Mouse (Mus musculus) MEL-GATA-1-ER (cell line): Measurements from ENCODE around the gene Mrpl34.
"Not testable (repeated sequence)": the region's sequence is repeated elsewhere in the genome, so short reads cannot be mapped to it uniquely, and the experiment has no call there.

Source experiments
- DNase-seq: peaks from one replicate; pipeline ENCODE4 v3.0.0-alpha.2; 2012; ENCODE audit warnings: low read depth; ENCODE audit errors: extremely low read depth

Mrpl34 gene

DNA sequence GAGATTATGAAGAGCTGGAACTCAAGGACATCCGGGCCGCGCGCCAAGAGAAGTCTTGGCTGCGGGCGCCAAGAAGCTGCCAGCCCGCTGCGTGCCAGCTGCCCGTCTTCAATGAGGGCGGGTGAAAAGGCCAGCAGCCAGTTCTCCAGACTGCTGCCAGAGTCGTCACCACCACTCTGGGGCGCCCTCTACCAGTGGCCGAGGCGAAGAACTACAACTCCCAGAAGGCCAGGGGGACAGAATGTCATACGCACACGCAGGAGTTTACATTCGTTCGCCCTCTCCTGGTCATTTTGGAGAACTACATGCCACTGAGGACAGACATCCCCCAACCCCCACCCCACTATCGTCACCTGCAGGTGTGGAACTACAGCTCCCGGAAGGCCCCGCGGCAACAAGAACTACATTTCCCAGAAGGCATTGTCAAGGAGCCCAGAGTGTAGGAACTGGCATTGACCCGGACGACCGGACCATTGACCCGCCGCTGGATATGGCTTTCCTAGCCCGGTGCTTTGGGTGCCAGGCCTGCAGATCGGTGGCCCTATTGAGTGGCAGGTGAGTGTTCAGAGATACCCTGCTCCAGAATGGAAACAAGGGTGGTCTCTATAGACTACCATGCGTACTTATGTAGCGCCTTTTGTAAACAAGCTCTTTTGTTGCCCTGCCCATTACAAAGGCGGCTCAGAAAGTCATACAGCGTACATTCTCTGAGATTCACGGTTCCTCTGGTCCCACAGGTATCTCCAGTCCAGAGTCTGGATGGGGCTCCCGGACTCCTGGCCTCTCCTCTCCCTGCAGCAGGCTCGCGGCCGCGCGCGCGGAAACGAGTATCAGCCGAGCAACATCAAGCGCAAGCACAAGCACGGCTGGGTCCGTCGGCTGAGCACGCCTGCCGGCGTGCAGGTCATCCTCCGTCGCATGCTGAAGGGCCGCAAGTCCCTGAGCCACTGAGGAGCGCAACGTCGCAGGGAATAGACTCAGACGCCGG, at the start of gene Mrpl34:
TSS of gene Mrpl34 (plus strand) at position 447 of the 988 bp plus-strand sequence.
- DNase-seq, result peak; percentile 97

DNA sequence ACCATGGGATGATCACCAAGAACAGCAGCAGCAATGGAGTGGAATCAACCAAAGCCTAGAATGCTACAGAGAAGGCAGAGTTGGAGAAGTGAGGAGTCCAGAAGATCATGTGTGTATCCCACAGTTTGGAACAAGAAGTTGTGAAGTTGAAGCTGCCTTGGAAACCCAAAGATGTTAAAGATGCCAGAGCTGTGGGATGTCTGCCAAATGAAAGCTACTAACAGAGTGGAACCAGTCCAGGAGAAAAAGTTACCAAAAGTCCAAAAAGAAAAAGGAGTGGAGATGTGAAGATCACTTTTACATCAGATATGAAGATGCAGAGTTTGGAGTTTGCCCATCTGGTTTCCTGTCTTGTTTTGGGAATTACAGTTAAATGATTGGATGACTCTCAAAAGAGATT, 42.6 kb upstream of the Mrpl34 start:
- no peak for DNase-seq

DNA sequence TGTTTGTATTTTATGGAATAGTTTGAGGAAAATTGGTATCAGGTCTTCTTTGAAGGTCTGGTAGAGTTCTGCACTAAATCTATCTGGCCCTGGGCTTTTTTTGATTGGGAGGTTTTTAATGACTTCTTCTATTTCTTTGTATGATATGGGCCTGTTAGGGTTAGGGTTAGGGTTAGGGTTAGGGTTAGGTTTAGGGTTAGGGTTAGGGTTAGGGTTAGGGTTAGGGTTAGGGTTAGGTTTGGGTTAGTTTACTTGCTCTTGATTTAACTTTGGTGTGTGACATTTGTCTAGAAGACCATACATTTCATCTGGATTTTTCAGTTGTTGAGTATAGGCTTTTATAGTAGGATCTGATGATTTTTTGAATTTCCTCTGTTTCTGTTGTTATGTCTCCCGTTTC, 31.8 kb upstream of the Mrpl34 start:
- not testable (repeated sequence) for DNase-seq

DNA sequence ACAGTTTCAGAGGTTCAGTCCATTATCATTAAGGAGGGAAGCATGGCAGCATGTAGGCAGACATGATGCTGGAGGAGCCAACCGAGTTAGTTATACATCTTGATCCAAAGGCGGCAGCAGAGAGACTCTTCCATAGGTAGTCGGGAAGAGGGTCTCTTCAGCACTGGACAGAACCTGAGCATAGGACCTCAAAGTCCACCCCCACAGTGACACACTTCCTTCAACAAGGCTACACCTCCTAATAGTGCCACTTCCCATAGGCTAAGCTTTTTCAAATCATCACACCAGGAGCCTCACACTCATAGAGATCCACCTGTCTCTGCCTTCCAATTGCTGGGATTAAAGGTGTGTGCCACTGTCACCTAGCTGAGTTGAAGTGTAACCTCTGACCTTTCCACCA, 27.7 kb upstream of the Mrpl34 start:
- DNase-seq, result no peak

DNA sequence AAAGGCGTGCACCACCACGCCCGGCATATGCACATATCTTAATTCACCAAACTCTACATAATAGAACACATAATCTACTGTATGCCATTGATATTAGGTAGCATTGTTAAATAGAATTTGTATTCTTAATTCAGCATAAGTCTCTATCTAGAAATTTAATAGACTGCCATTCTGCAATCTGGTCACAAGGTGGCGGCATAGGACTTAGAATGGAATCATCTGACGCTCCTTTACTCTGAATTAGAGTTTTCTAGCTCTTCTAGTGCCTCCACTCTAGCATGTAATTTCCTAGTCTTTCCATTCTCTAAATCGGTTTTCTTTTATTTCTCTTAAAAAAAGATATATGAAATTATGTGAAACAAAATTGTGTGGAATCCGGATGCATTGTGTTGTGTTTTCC, 23.4 kb upstream of the Mrpl34 start:
- peak; percentile 60 for DNase-seq

DNA sequence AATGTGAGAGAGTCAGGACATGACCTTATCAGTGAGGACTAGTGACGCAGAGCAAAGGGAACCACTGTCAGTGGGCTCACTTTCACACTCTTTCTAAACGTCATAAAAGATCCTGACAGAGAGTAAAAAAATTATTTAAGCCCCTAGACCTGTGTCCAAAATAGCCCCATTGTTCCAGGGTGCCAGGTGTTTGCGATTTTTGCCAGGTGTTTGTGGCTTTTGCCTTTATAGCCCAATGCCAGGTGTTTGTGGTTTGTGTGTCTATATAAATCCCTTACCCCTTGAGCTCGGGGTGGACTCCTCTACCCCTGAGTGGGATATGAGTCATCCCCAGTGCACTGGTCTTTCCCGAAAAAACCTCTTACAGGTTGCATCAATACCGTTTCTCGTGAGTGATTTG, 19.7 kb upstream of the Mrpl34 start:
- DNase-seq, result no peak

DNA sequence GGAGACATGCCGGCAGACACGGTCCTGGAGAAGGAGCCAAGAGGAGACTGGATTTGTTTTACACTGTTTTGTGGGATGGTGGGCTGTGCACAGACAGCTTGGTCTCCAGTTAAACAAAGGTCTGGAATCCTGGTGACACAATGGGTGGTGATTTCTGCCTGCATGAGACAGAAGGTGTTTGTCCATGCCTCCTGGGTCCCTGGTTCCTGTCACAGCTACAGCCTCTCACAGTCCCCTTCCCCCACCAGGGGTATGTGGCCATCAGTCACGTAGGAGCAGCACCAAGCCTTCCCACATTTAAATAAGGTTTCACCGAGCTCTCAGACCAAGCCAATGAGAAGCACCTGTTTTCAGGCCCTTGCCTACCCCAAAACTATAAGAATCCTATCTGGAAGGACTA, 13.4 kb upstream of the Mrpl34 start:
- no peak for DNase-seq

DNA sequence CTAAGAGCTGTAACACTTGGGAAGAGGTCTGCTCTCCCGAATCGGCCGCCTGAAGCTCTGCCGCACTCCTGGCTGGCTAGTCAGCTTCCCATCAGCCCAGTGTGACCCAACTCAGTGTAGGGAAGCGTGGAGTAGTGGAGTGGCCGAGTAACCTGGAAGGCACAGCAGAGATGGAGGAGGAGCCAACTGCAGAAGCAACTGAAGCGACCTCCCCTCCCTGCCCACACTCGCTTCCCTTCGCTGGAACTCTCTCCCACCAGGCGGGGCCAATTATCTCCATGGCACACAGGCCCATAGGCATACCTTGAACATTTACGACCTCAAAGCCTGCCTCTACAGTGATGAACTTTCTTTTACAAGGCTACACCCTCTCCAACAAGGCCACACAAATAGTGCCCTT, 13.0 kb upstream of the Mrpl34 start:
- DNase-seq, result no peak

DNA sequence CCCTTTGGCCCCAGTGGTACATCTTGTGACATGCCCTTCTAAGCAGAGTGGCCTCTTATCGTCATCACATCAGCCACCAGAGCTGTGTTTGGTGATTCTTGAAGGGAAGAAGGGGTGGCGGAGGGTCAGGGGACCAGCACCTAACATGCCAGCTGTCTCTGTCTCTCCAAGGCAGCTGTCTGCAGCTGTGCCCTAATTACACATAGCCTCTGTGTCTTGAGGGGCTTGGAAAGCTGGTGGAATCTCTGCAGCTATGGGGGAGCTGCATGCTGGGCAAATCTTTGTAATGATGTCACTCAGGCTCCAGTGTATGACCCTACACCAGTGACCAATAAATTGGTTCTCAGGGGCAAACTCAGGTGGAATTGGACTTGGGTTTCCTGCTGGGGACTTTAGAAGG, 12.1 kb upstream of the Mrpl34 start:
- DNase-seq, result no peak

DNA sequence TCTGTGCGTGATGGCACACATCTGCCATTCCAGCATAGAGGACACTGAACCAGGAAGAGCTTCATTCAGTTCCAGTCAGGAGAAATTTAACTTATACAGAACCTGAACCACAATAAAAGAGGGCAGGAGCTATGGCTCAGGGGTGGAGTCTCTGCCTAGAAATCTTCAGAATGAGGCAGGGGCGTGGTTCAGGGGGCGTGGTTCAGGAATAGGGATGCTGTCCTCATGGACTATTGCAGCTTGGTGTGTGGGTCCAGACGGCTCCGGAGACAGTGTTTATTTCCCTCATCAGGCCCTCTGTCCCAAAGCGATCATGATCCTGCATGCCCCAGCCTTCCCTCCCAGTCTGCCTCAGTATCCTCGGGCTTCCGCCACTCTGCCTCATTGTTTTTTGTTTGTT, 10.1 kb upstream of the Mrpl34 start:
- no peak for DNase-seq

DNA sequence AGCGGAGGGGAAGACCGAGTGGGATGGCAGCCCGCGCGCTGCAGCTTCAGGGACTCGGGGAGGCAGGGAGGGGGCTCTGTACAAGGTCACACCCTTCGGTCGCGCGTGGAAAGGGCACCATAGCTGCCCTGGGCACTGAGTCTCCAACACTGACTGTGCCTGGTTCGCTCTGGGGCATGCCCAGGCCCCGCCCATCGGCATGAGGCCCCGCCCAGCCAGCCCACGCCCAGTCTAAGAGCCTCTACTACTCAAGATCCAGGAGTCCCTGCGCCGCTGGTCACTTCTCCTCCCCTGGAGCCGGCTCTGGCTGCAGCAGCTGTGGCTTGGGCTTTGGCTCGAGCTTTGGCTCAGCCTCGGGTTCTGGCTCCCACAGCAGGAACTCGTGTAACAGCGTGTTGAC, 7.9 kb upstream of the Mrpl34 start:
- no peak for DNase-seq

DNA sequence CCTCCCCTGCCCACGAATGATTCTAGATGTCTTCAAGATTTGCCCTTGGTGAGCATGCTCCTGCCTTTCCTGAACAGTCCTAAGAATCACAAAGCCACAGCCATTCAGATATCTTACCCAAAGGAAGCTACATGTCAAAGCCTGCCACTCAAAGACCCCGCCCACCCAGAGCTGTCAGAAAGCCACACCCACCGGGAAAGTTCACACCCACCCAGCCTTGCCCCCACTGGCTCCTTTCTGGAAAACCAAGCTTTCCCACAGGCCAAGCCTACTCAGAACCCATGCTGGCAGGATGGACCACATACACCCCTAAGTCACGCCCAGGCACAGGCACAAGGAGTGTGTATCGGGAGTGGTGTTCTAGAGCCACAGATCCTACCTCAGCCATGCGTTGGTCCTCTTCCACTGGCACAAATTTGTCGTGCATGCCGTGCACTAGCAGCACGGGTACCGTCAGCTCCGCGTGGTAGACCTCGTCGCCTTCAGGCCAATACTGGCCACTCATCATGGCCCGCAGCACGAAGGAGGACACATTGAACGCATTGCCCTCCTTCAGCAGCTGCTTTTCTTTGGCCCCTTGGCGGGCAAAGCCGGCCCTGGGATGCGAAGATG, 7.0 kb upstream of the Mrpl34 start:
- no peak for DNase-seq

DNA sequence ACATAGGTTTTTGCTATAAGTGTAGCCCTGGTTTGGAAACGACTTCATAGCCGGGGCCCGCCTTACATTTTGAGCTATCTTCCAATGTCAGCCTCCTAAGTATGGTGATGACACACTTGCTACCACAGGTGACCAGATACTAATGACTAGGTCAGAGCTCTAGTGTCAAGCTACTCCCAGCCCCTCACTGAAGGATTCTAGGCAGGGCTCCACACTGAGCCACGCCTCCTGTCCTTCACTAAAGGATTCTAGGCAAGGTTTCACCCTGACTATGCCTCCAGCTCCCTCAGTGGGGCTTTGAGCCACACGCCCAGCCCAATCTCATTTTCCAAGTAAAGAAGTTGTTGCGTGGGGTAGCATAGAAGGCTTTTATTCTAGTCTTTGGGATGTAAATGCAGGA, 4.0 kb upstream of the Mrpl34 start:
- DNase-seq, result no peak

DNA sequence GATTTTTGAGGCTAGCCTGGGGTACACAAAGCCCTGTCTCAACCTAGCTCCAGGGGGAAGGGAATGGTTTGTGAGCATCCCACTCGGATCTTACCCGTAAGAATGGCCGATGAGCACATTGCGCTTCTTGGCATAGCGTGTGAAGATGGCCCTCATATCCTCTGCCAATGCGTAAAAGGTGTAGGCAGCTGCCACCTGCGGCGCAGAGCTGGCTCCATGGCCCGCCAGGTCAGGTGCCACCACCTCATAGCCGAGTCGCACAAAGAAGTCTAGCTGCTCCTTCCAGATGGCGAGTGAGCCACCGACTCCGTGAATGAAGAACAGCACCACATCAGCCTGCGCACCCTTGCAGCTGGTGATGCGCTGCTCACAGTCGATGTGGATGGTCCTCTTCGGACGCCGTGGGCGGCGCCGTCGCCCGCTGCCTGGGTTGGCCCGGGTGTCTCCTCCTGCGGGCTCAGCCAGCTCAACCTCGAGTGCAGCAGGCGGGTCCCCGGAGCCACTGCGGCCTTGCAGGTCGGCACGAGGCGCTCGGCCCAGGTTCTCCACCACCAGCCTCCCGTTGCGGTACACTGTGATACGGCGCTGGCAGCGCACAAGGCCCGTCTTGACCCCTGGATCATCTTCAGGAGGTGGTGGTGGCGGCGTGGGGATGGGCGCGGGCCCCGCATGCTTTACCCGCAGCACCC, 3.5 kb upstream of the Mrpl34 start:
- no peak for DNase-seq

DNA sequence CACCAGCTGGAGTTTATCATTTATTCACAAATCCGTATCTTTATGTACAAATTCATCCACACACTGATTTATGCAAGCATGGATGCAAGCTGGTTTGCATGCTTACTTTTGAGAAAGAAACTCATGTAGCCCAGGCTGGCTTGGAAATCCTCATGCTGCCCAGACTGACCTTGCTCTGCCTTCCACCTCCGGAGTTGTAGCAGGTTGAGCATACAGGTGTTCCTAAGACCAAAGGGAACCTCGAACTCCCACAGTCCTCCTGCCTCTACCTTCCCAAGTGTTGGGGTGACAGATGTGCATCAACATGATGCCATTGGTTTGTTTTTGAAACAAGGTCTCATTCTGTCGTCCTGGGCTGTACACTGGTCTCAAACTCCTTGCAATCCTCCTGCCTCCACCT, 2.6 kb upstream of the Mrpl34 start:
- no peak for DNase-seq

DNA sequence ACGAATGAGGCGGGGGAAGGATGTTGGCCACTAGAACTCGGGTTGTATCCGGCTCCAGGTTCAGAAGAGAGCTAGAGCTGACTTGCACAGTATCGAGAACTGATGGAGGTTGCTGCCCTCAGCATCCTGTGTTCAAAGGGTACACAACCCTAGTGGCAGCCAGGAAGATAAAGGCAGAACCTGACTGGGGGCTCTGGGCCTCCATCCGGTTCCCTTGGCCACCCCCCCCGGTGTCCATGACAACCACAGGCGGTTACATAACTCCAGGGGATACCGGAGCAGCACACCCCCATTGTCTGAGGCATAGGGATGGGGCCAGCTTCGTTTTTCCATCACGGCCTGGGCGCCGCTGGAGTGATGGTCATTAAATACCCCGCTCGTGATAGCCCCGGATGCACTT, 2.0 kb upstream of the Mrpl34 start:
- DNase-seq, result no peak

DNA sequence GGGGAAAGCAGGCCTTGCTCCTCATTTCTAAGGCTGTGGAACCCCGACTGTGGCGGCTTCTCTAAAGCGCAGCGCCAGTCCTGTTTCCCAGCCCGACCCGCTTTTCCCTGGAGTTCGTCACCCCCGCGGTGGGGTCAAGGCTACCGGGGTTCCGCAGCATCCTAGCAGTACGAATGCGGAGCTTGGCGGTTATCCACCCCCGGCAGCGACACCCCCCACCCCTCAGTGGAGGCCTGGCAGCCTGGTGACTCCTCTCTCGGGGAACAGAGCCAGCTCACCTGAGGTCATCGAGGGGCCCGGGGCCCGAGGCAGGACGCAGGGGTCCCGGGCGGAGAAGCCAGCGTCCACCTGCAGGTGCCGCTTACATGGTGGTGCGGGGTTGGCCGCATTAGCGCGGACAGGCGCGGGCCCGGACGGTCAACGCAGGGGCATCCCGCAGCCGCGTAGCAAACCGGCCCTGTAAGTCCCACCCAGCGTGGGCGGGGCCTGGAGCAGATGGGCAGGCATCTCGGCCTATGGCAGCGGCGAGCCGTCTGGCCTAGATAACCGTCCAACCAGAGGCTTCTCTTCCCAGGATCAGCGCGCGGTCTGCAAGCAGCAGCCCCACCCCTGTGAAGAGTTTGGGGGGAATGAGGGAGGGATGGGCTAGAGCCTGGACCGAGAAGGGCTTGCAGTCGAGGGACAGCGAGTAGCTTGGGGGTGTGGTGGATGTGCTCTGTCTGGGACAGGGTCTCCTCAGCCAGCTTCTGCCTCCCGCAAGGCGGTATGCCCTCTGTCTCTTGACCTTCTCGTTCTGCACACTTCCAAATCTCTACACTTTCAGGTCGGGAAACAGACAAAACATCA, 1.3 kb upstream of the Mrpl34 start, which contains the start of gene Abhd8:
TSS of gene Abhd8 (minus strand) at position 468 of the 846 bp plus-strand sequence.
- DNase-seq, result peak; percentile 83

DNA sequence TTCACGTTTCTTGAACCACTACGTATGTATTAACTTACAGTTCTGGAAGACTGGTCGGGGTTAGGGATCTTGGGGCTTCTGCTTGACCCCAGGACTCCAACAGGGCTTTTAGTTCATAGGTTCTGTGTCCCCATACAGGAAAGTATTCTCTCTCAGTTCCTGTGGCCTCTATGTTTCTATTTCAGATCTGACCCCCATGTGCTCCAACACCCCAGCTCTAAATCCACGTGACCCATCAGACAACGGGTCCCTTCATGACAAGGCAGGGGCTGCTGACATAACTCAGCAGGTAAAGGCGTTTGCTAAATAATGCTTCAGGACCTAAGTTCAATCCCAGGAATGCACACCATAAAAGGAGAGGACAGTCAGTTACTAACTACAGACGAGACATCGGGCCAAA, 974 bp downstream of the Mrpl34 start:
- no peak for DNase-seq

DNA sequence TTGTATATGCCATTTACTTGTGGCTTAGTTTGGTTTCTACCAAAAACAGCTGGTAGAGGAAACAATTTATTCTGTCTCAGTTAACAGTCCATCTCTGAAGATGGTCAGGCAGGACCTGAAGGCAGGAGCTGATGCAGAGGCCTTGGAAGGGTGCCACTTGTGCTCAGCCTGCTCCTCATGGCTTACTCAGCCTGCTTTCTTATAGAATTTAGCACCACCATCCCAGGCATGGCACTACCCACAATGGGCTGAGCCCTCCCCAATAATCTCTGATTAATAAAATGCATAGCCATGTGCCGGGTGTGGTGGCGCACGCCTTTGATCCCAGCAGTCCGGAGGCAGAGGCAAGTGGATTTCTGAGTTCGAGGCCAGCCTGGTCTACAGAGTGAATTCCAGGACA, 1.4 kb downstream of the Mrpl34 start:
- no peak for DNase-seq

DNA sequence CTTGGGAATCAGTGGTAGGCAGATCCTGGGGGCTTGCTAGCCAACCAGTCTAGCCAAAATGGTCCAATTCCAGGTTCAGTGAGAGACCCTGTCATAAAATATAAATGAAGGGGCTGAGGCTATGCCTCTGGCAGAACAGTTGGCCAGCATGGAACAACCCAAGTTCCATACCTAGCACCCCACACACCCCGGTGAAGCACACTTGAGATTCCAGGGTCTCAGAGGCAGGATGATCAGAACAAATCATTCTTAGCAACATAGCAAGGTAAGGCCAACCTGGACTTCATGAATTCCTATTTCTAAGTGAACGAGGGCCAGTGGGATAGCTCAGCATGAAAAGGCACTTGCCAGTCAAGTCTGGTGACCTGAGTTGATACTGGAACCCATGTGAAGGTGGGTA, 2.4 kb downstream of the Mrpl34 start:
- DNase-seq, result no peak

DNA sequence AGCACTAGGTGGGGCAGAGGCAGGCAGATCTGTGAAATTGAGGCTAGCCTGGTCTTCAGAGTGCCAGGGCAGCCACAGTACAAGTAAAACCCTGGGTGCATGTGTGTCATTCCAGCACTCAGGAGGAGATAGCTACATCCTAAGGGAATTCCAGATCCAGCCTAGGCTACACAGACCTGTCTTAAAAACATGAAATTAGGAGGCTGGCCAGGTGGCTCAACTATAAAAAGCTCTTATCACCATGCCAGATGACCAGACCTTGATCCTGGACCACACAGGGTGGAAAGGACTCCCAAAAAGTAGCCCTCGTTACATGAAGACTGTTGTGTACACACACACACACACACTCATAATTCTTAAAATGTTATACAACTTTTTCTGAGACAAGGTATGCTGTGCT, 3.2 kb downstream of the Mrpl34 start:
- DNase-seq, result no peak
